Mouse (Mus musculus): ENCODE data around the gene Fcgr2b. TPM values are rescaled to one million over a fixed set of nuclear protein-coding genes. Genes with fewer than 3 reads are reported as not detected.
"Not testable (repeated sequence)": the region's sequence is repeated elsewhere in the genome, so short reads cannot be mapped to it uniquely, and the experiment has no call there.

Fcgr2b gene
- 1 to 10 TPM; 4.0 to 4.4 TPM for total RNA-seq (2021)
- long read RNA-seq, partial matches to known transcripts: 0 of 1 reads
- long read RNA-seq, other reads (novel, unspliced or antisense): 0 of 1 reads

GRCm38 (mm10) chr1:170976447-170976846 is at the start of gene Fcgr2b:
Gene Fcgr2b, minus strand, starts transcription at chr1:170976547.
- DNase-seq (ENCODE audit: low spot score in 2 of 2): no peak

DNA sequence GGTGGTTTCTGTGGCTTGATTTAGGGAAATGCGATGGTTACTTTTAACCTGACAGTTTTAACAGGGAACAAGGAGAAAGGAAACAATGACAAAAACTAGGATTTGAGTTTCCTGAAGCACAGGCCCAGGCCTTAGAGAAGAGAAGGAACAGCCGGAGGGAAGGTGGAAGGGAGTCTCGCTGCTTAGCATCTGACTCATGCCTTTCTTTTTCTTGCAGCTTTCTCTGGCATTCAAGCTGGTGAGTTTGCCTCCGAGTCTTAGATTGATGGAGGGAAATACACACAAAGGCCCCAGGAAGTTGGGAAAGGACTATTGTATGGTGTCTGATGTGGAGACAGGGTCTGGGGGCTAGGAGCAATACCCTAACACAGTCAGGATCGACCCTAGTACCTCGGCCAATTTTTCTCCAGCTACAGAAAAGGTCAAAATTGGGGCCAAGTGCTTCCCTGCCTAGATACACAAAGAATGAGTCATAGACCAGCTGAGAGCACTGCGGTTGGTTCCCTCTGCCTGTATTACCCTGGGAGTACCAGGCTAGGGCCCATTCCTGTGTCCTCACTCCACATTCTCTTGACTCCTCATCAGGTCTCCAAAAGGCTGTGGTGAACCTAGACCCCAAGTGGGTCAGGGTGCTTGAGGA is 43.1 kb upstream of the Fcgr2b start:
- peak in 1 of 2 experiments; percentile 33 for DNase-seq (ENCODE audit: low spot score in 2 of 2)

DNA sequence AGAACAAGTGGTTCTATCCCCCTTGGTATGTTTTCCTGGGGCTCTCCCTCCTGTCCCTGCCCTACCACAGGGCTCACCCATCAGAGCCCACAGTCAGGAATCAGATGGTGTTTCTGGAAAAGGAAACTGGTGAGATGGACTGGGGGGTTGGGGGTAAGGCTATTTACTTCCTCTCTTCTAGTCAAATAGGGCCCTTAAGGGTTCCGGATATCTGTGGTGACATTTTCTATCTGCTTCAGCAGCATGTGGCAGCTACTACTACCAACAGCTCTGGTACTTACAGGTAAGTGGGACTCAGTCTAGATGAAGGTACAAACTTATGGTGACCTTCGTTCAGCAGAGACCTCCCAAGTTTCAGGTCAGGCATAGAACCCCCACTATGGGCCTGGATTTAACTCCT is 42.4 kb upstream of the Fcgr2b start, which contains the start of gene Fcgr4:
Gene Fcgr4 (plus strand): TSS at position 184 of the 400 bp plus-strand sequence.
- DNase-seq (ENCODE audit: low spot score in 2 of 2): no peak

GRCm38 (mm10) chr1:171017468-171018158 is 41.3 kb upstream of the Fcgr2b start:
- no peak for DNase-seq (ENCODE audit: low spot score in 2 of 2)

DNA sequence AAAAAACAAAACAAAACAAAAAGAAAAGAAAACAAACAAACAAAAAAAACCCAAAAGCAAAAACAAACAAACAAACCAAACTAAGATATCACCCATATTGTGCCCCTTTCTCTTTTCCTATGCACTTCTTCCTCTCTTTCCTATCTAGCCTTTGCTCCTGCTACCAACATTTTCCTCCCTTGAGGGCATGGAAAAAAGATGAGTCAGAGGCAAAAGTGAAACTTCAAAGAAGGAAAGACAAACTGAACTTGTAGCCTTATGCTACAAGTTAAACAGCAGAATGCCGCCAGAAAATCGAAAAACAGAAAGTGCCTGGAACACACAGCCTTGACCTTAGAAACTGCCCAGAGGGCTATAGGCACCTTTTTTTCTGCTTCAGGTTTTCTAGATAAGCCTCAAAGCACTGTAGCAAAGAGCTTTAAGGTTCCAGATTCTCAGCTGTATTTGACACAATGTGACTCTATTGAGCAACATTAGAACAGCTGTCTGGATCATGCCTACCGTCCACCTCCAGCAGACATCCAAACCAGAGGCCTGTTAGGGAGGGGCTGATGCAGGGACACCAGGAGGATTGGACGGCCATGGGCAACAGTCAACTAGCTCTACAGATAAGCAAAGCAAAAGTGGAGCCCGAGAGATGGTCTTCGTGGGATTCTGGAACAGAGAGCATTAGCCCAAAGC is 40.5 kb upstream of the Fcgr2b start:
- no peak for DNase-seq (ENCODE audit: low spot score in 2 of 2)

GRCm38 (mm10) chr1:171011733-171012132 is 35.4 kb upstream of the Fcgr2b start:
- no peak for DNase-seq (ENCODE audit: low spot score in 2 of 2)

- DNase-seq (ENCODE audit: low spot score in 2 of 2): no peak
Observed at GRCm38 (mm10) chr1:171006905-171007304, 30.6 kb upstream of the Fcgr2b start.

DNA sequence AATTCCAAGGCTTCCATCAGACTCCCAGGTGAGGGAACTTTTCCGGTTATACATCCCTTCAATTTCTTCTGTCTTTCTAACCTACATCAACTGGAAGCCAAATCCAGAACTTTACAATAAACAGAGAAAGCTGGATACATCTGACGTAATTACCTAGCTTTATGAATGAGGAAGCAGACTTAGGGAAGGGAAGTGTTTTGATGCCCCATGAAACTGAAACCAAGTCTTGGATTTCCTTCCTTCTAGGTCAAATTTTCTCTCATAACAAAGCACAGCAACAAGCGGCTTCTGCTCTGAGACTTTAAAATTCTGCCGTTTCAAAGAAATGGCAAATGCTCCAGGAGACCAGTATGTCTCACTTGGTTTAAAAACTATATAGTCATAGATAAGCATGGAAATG is 30.0 kb upstream of the Fcgr2b start:
- no peak for DNase-seq (ENCODE audit: low spot score in 2 of 2)

GRCm38 (mm10) chr1:171005586-171005985 is 29.2 kb upstream of the Fcgr2b start:
- no peak for DNase-seq (ENCODE audit: low spot score in 2 of 2)

DNA sequence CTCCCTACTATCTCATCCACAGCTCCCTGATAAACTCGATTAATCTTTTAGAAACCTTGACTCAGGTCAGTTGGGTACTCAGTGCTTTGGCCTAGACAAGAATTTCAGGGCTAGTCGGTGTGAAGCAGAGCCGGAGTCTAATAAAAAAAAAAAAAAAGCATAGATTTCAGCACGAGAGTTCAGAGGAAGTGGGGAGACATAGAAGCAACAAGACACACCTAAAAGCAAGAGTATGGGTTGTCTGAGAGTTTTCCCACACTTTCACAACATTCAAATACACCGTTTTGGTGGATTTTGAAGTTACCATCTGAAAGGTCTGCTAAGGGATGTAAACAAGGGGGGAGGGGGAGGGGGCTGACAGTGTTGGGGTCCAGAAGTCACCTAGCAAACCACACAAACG is 28.7 kb upstream of the Fcgr2b start:
- no peak for DNase-seq (ENCODE audit: low spot score in 2 of 2)

DNA sequence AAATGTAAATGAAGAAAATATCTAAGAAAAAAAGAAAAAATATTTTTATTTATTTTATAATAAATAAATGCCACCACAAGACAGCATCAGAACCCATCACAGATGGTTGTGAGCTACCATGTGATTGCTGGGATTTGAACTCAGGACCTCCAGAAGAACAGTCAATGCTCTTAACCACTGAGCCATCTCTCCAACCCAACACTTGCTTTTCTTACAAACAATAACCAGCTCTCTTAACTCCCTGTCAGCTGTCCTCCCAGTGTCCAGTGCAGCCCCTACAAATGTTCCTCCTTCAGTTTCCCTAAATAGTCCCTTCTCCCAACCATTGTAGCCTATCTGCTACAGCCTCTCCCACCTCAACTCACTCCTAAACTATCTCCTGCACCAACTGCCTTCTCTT is 23.5 kb upstream of the Fcgr2b start:
- no peak for DNase-seq (ENCODE audit: low spot score in 2 of 2)

- peak; percentile 33 to 45 for DNase-seq (ENCODE audit: low spot score in 2 of 2)
Observed at GRCm38 (mm10) chr1:170997756-170998655, 21.7 kb upstream of the Fcgr2b start.

DNA sequence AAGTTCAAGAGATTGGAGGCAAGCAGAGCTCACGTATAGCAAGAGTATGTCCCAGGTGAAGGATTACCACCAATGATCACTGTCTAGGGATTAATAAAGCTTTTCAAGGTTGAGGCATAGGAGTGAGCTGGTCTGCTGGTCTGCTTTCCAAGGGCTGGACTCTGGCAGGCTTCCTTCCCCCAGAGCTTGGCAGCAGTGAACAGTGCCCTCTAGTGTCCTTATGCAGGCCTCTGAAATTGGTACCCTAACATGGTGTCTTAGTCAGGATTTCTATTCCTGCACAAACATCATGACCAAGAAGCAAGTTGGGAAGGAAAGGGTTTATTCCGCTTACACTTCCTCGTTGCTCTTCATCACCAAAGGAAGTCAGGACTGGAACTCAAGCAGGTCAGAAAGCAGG is 20.4 kb upstream of the Fcgr2b start:
- peak; percentile 17 to 62 for DNase-seq (ENCODE audit: low spot score in 2 of 2)

- no peak for DNase-seq (ENCODE audit: low spot score in 2 of 2)
Observed at GRCm38 (mm10) chr1:170996034-170996433, 19.7 kb upstream of the Fcgr2b start.

DNA sequence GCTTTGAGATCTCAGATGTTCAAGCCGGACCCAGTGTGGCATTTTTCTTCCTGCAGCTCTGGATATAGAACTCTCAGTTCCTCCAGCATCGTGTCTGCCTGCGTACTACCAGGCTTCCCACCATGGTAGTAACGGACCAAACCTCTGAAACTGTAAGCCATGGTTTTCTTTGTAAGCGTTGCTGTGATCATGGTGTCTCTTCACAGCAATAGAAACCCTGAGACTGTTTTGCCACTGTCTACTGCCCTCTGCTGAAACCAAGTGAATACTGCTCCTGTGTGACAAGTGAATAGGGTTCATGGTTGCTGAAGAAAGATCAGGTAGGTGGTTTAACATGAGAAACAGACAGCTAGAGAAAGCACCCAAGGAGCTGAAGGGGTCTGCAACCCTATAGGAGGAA is 16.2 kb upstream of the Fcgr2b start:
- peak; percentile 18 to 68 for DNase-seq (ENCODE audit: low spot score in 2 of 2)

GRCm38 (mm10) chr1:170989656-170990055 is 13.3 kb upstream of the Fcgr2b start:
- no peak for DNase-seq (ENCODE audit: low spot score in 2 of 2)

DNA sequence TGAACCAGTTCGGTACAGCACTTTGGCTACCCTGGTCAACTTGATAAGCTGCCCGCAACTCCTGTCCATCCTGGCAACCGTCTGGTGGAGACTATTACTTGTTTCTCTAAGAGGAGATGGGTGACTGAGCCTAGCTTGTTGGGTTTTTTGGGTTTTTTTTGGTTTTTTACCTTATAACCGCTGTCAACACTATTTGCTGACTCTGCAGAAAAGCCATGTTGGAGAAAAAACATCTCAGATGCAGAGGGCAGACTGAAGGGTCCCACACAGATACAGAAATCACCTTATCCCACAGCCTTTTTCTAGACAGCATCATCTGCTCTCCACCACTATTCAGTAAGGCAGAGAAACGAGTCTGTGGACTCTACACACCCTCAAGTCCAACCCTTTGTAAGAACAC is 9.5 kb upstream of the Fcgr2b start:
- no peak for DNase-seq (ENCODE audit: low spot score in 2 of 2)

DNA sequence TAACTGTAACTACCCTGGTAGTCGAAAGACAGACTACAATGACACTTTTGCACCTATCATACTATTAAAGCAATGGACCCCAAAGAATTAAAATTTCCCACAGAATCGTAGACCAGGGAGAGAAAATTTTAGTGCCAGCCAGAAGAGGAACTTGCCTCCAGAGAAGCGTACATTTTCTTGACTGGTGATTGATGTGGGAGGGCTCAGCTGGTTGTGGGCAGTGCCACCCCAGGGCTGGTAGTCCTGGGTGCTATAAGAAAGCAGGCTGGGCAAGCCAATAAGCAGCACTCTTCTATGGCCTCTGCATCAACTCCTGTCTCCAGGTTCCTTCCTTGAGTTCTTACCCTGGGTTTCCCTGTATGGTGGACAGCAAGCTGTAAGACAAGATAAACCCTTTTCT is 8.7 kb upstream of the Fcgr2b start:
- no peak for DNase-seq (ENCODE audit: low spot score in 2 of 2)

DNA sequence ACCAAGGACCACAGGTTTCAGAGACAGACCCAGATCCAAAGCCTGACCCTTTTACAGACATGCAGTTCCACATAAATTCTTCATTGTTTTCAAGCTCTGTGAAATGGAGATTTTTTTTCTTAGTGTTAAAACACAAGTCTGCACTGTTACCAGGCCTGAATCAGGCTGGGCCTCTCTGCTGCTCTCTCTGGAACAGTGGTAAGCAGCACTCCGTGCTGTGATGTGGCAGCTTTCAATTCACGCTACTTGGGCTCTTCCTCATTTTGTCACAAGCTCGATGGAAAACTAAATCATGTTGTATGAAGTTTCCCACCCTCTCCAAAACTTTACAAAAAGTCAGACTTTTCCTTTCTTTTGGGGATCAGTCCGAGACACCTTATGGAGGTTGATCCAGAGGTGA is 6.7 kb upstream of the Fcgr2b start:
- no peak for DNase-seq (ENCODE audit: low spot score in 2 of 2)

- no peak for DNase-seq (ENCODE audit: low spot score in 2 of 2)
Observed at GRCm38 (mm10) chr1:170982301-170982700, 6.0 kb upstream of the Fcgr2b start.

DNA sequence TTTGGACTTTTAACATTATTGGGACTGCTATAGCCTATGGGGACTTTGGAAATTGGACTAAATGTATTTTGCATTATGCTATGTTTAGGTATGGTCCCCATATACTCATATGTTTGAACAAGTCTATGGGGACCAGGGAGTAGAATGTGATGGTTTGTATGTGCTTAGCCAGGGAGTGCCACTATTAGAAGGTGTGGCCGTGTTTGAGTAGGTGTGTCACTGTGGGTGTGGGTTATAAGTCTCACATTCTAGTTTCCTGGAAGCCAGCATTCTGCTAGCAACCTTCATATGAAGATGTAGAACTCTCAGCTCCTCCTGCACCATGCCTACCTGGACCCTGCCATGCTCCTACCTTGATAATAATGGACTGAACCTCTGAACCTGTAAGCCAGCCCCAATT is 5.3 kb upstream of the Fcgr2b start:
- DNase-seq (ENCODE audit: low spot score in 2 of 2): not testable (repeated sequence)
